Mouse (Mus musculus): ENCODE measurements around the gene Slc13a2. TPM values are rescaled to one million over a fixed set of nuclear protein-coding genes. Genes with fewer than 3 reads are reported as not detected.

Gene Slc13a2
- total RNA-seq (2023) = not detected in 4 replicates

DNA sequence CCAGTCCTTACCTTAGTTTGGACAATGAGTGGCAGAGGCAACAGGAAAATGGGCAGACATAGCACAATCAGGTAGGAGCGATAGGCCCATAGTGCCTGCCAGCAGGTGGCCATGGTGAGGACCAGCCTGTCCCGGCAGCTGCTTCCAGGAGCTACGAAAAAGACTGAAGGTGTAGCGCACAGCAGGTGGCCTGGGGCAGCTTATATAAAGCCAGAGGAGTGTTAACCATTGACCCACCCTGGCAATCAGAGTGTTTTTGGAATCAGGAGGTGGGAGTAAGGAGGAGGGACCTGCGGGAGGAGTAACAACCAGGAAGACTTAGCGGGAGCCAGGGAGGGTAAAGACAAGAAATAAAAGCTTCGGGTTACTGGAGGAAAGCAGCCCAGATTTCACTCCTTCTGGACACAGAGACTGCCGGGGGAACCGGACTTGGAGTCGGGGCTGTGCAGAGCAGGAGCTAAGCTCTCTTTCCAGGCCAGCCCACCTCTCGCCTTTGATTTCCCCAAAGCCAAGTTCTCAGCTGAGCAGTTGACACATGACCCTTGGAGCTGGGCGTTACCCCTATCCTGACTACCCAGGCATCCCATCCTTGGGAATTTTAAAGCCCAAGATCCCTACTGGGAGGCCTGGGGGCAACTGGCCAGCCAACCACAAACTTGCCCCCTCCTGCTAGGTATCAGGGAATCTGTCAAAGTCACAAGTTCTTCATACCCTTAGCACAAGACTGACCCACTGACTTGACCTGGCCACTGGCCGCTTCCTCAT lies at the start of gene Slc13a2:
TSS of gene Slc13a2 (minus strand) at position 163 of the 765 bp plus-strand sequence.

DNA sequence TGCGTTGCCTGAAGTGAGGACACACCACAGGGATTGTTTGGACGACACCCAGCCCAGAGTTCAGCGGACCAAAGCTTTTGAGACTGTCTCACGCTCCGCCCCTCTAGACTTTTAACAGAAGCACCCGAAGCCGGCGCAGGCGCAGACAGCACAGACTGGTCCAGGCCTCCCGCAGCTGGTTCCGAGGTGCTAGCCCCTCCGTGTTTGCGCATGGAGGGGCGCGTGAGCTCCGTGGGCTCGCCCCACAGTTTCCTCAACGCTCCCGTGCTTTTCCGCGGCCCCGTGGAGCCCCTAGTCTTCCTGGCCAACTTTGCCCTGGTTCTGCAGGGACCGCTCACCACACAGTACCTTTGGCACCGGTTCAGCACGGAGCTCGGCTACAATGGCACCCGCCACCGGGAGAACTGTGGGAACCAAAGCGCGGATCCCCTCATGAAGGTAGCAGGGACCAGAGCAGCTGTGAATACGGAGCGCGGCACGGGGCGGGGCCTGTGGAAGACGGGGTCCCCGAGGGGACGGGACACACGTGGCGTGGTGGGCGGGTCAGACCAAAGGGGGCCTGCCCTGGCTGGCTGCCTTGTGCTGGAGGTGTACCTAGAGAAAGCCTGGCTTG lies 43.7 kb upstream of the Slc13a2 start, which contains the start of gene Slc46a1:
TSS of gene Slc46a1 (plus strand) at position 130 of the 613 bp plus-strand sequence.

DNA sequence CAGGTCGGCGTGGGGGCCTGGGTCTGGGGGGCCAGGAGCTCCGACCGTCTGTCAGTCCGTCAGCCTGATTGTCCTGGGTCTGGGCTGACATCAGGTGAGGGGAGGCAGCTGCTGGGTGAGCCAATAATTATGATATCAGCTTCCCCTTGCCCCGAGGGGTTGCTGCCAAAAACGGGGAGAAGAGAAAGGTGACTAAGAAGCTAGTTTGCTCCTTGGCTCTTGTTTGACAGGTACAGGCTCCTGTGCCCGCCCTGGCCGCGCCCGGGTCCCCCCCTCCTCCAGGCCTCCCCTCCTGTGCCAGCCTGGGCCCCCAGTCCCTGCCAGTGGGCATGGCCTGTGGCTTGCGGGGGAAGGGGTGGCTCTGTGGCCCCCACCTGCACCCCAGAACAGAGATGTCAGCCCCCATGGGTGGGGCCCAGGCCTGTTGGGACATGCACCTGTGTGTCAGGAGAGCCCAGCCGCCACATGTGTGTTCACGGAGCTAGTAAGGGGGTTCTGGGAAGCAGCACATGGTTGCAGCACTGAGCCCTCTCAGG lies 35.4 kb downstream of the Slc13a2 start, which contains the start of gene Foxn1:
TSS of gene Foxn1 (minus strand) at position 51 of the 536 bp plus-strand sequence.

Other genes with a start within 250 kb of the Slc13a2 start
- gene Nek8, start 245.5 kb downstream of the Slc13a2 start, total RNA-seq (2023) = 16.5 to 22.9 TPM (median 19.9 TPM) in 4 replicates
- 2.1 to 5.5 TPM (median 4.1 TPM) in 4 replicates for gene Tlcd1, start 245.5 kb downstream of the Slc13a2 start, total RNA-seq (2023)
- 2,528 to 2,656 TPM (median 2,571 TPM) in 4 replicates for gene Rpl23a, start 238.6 kb downstream of the Slc13a2 start, total RNA-seq (2023)
- gene Rab34, start 233.8 kb downstream of the Slc13a2 start, total RNA-seq (2023) = 0.81 to 1.8 TPM (median 1.6 TPM) in 3 of 4 replicates, not detected in the other
- gene Proca1, start 228.8 kb downstream of the Slc13a2 start, total RNA-seq (2023) = 0.63 TPM in 1 of 4 replicates, not detected in the others
- gene Sdf2, start 176.5 kb downstream of the Slc13a2 start, total RNA-seq (2023) = 54.3 to 61.5 TPM (median 58.9 TPM) in 4 replicates
- gene Supt6, start 176.2 kb downstream of the Slc13a2 start, total RNA-seq (2023) = 74.7 to 76.9 TPM (median 76.1 TPM) in 4 replicates
- 115 to 122 TPM (median 118 TPM) in 4 replicates for gene 2610507B11Rik, start 160.5 kb downstream of the Slc13a2 start, total RNA-seq (2023)
- gene BC030499, start 131.4 kb downstream of the Slc13a2 start, total RNA-seq (2023) = 1.2 to 3.9 TPM (median 2.8 TPM) in 4 replicates
- 2.2 to 7.1 TPM (median 5.1 TPM) in 4 replicates for gene Spag5, start 120.7 kb downstream of the Slc13a2 start, total RNA-seq (2023)
- 29.4 to 37.0 TPM (median 32.5 TPM) in 4 replicates for gene Aldoc, start 99.2 kb downstream of the Slc13a2 start, total RNA-seq (2023)
- 53.5 to 55.3 TPM (median 54.2 TPM) in 4 replicates for gene Pigs, start 93.8 kb downstream of the Slc13a2 start, total RNA-seq (2023)
- 50.8 to 68.8 TPM (median 61.6 TPM) in 4 replicates for gene Unc119, start 78.7 kb downstream of the Slc13a2 start, total RNA-seq (2023)
- not detected in 4 replicates for gene Foxn1, start 35.7 kb downstream of the Slc13a2 start, total RNA-seq (2023)
- 0.48 to 1.8 TPM (median 0.79 TPM) in 4 replicates for gene Slc46a1, start 43.5 kb upstream of the Slc13a2 start, total RNA-seq (2023)
- gene Sarm1, start 75.5 kb upstream of the Slc13a2 start, total RNA-seq (2023) = 1.8 to 3.0 TPM (median 1.8 TPM) in 4 replicates
- gene Vtn, start 76.9 kb upstream of the Slc13a2 start, total RNA-seq (2023) = not detected in 4 replicates
- gene Sebox, start 81.2 kb upstream of the Slc13a2 start, total RNA-seq (2023) = not detected in 4 replicates
- gene Tmem199, start 90.0 kb upstream of the Slc13a2 start, total RNA-seq (2023) = 32.6 to 37.1 TPM (median 35.7 TPM) in 4 replicates
- 35.9 to 39.9 TPM (median 37.7 TPM) in 4 replicates for gene Poldip2, start 90.0 kb upstream of the Slc13a2 start, total RNA-seq (2023)
- gene Tnfaip1, start 114.1 kb upstream of the Slc13a2 start, total RNA-seq (2023) = 15.5 to 17.8 TPM (median 16.7 TPM) in 4 replicates
- gene Ift20, start 114.1 kb upstream of the Slc13a2 start, total RNA-seq (2023) = 21.9 to 36.4 TPM (median 30.8 TPM) in 4 replicates
- 3.9 to 7.7 TPM (median 4.4 TPM) in 4 replicates for gene Tmem97, start 128.6 kb upstream of the Slc13a2 start, total RNA-seq (2023)

Data from B cell, adult 62 days (primary cell).